1 mouse cellular context compared by ENCODE assay signal in the genomic region with DNA sequence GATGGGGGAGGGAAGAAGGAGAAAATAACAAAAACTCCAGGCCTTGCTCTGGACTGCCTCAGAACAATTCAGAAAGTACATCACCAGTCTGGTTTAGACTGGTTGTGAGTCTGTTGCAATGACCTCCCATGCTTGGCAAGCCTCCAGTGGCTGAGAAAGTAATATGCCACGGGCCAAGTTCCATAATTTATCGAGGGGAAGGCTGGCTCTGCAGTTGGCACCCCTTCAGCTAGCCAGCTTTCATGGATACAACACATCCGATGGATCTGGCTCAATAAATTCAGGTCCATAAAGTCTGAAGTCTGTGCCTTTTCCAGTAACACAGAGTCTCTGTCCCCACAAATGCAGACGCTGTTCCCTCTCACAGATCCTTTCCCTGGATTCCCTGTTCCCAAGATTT.
TF ChIP-seq lines count a peak whose summit lies in the region.

No protein-coding gene starts in this region.

TF ChIP-seq in MEL, 35 proteins besides CTCF, POLR2A, EP300 and RAD21 (continued from another document):
- no peak for TF ChIP-seq TAL1 (IDR thresholded peaks at IDR 0.05; ENCODE audit: low read length)
- TF ChIP-seq USF2 (IDR thresholded peaks at IDR 0.05; ENCODE audit: borderline replicate concordance in 1 of 2, insufficient read depth in 1 of 2, low read depth in 1 of 2, low read length in 2 of 2) = no peak
